Mouse (Mus musculus): ENCODE data around the gene E130309D02Rik.

The E130309D02Rik gene

DNA sequence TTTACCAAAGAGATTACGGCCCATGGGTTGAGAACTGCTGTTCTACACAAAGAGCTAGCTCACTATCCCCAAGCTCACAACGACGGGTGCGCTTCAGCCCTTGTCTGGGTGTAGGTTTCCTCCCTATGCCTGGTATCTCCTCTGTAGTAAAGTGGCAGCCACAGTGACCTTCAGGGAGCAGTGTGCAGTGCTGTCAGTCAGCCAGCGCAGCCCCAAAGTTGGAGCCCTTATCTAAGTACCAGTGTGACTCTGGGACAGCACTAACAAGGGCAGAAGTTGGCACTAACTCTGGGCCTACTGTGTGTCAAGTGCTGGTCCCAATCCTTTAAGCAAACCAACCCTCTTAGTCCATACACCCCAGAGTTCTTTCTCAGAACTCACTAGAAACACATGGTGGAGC, 6.3 kb downstream of the E130309D02Rik start:
- no peak for DNase-seq

DNA sequence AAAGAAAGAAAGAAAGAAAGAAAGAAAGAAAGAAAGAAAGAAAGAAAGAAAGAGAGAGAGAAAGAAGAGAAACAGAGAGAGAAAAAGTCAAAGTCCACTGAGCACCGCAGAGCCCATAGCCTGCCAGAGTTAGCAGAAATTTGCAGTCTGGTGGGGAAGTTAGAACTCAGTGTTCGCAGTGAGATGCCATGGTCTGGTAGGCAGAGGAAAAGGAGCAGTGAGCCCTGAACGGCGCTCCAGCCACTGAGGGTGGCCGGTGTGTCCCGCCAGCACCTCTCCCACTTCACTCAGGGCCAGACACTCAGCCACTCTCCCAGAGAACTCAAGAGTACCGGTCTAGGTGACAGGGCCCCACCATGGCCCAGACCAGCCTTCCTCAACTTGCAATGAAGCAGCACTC, 10.9 kb downstream of the E130309D02Rik start:
- no peak for DNase-seq

DNA sequence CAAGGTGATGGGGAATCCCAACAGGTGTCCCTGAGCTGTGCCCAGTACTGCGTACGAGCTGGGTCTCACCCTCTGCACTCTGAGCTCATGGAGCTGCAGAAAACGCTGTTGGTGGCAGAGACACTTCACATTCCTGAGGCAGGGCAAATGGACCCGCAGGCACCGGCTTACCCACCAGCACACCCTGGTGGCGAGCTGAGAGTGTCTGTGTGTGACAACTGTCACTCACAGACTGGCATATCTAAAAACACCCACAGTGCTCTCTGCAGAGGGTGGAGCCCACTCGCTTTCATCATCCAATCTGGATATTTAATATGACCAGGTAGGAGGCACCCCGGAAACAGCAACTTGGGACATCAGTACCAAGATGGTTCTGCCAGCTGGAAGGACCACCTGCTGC, 13.9 kb downstream of the E130309D02Rik start:
- peak; percentile 56 to 63 for DNase-seq

DNA sequence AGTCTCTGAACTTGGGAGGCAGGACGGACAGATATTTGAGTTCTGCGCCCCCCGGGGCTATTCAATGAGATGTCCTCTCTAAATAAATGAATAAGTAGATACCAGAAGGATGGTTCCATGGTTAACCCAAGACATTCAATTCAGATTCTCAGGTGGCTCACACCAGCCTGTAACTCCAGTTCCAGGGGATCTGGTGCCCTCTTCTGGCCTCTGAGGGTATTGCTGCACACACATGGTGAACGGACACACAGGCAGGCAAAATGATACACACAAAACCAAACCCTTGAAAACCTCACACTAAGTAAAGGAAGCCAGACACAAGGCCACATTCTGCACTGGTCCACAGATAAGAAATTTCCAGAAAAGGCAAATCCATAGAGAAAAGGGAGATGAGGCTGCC, 15.5 kb downstream of the E130309D02Rik start:
- DNase-seq, result peak; percentile 82 to 88

DNA sequence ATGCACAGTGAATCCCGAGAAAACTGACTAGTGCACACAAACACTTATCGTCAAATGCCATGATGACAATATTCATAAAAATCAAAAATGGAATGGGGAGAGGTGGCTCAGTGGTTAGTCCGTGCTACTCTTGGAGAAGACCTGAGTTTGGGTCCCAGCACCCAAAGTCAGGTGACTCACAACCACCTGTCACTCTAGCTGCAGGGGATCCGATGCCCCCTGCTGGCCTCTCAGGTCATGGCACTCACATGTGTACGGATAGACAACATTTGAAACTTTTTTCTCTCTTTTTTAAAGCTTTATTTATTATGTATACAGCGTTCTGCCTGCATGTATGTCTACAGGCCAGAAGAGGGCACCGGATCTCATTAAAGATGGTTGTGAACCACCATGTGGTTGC, 16.8 kb downstream of the E130309D02Rik start:
- DNase-seq, result peak in 1 of 2 experiments; percentile 29

DNA sequence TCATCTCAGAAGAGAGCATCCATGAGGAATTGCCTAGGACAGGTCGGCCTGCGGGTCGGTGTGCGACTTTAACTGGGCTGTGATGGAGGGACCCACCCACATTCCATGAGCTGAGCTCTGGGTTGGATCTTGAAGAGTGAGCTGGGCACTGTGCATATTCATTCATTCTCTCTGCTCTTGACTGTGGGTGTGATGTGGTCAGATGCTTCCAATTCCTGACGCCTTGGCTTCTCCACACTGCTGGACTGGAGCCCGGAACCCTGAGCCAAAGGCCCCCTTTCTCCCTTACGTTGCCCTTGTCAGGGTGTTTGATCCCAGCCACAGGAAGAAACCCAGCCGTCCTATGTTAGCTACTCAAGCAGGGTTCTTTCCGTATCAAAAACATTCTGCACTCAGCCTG, 17.2 kb downstream of the E130309D02Rik start:
- DNase-seq, result peak in 1 of 2 experiments; percentile 32

DNA sequence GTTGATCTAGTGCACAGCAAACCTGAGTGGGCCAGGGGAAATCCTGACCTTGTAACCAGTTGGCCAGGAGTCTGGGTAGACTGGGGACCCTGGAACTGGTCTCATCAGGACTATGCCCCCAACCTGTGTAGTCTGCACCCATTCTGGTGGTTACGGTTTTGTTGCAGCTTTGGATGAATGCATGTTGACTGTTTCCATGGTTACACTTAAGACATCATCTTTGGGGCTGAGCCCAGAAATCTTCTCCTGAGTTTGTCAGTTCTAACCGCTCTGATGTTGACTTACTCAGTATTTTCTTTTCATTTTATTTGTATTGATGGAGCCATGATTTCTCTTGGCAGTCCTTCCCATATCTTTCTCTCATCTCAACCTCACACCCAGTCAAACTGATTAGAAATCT, 19.8 kb downstream of the E130309D02Rik start:
- DNase-seq, result no peak

DNA sequence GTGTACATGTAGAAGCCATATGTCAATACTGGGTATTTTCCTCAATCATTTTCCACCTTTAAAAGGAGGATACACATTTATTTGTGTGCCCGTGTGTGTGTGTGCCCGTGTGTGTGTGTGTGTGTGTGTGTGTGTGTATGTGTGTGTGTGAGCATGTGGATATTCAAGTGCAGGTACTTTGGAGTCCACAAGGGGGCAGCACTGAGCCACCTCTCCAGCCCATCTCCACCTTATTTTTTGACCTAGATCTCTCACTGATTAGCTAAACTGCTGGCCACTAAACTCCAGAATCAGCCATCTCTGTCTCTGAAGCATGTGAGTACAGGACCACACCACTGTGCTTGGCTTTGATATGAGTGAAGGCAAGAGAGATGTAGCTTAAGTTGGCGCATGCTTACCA, 20.3 kb downstream of the E130309D02Rik start:
- DNase-seq, result no peak

DNA sequence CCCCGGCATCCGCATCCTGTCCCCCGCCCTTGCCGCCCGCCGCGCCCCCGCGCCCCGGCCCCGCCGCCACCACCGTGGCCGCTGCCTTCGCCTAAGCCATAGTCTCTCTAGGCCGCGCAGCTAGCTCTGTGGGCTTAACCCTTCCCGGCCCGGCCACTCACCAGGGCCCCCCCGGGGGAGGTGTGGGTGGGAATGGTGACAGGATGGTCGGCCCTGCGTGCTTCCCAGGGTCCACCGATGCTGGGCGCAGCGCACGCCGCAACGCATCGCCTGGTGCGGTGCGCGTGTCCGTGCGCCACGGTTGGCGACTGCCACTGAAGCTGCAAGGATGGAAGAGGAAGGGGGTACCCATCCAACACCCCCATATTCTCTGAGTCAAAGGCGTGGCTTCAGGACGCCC, 21.8 kb downstream of the E130309D02Rik start, which contains the start of gene Zfp853:
Gene Zfp853, minus strand, starts transcription at position 220 of the 400 bp plus-strand sequence.
- peak; percentile 38 to 40 for DNase-seq

DNA sequence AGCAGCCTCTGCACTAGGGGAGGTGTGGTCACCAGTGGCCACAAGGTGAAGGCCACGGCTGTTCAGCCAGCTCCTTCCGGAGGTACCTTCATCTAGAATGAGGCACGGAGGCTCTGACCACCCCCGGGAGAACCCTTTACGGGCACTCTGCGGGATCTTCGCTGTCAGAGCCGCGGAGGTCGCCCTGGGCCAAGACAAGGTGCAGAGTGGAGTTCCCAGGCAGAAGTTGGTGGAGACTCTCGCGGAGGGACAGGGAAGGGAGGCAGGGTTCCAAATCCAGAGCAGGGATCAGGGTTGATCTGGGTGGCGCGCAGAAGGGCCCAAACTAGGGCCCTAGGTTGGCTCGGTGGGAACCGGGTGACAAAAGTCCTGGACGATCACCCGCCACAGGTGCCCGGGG, 22.3 kb downstream of the E130309D02Rik start:
- no peak for DNase-seq

DNA sequence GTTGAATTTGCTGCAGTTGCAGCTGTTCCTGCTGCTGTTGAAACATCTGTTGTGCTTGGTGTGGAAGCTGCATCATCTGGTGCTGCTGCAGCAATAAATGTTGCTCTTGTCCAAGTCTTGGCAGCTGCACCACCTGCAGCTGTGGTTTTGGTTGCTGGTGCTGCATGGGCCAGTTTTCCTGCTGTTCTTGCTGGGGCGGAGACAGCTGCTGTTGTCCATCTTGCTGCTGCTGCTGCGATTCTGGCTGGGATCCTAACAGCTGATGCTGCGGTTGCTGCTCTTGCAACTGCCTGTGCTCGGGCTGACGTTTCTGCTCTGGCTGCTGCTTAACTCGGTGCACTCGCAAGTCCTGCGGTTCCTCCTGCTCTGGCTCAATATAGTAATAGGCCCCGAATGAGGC, 25.9 kb downstream of the E130309D02Rik start:
- no peak for DNase-seq

DNA sequence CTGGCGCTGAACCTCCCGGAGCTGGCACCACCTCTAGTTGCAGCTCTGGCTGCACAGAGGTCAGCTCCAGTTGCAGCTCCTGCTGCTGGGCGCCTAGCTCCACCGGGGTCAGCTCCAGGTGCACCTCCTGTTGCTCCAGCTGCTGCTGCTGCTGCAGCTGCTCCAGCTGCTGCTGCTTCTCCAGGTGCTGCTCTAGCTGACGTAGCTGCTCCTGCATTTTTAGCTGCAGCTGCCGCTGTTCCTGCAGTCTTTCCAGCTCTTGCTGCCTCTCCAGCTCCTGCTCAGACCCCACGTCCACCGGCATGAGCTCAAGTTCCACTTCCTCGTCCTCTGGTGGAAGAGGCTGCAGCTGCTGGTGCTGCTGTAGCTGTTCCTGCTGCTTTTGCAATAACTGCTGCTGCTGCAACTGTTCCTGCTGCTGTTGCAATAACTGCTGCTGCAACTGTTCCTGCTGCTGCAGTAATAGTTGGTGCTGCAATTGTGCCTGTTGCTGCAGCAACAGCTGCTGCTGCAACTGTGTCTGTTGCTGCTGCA, 26.7 kb downstream of the E130309D02Rik start:
- no peak for DNase-seq

DNA sequence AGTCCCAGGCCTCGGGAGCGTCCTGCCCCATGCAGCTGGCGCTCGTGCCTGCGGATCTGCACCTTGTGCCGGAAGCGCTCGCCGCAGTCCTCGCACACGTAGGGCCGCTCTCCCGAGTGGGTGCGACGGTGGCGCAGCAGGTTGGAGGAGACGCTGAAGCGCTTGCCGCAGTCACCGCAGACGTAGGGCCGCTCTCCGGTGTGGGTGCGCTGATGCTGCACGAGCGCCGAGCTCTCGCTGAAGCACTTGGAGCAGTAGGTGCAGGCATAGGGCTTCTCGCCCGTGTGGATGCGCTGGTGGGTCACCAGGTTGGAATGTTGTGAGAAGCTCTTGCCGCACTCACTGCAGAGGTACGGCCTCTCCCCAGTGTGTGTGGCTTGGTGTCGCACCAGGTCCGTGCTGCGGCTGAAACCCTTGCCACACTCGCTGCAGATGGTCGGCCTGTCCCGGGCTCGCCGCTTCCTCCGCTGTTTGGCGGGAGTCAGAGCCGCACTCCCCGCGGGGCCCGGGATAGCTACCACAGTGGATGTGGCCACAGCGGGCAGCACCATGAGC, 27.3 kb downstream of the E130309D02Rik start:
- peak in 1 of 2 experiments; percentile 42 for DNase-seq

DNA sequence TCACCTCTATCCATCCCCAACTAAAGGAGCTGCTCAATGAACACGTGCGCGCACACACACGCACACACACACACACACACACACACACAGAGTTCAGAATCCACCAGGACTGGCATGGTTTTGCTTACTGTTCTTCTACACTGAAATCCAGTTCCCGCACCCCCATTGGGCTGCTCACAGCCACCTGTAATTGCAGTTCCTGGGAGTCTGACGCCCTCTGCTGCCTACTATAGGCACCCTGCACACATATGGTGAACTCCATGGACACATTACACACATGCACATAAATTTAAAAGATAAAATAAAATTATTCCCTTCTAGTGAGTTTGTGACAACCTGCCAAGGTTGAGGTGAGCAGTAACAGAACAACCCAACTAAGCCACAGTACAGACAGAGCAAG, 30.4 kb downstream of the E130309D02Rik start:
- DNase-seq, result peak; percentile 39 to 50

DNA sequence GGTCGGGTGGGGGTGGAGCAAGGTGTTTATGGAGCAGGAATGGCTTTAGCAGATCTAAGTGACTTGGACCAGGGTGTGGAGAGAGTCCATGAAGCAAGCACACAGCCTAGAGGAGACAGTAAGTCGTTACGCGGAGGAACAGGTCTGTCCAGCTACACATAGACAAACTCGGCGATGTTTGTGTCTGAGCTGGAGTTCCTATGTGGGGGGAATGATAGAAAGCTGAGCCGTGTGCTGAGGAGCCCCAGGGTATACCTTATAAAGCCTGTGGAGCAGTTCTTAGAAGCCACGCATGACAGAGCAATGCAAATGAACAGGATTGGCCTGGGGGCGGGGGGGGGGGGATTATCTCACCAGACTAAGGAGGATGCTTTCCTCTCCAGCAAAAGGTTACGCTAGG, 35.9 kb downstream of the E130309D02Rik start:
- DNase-seq, result no peak

DNA sequence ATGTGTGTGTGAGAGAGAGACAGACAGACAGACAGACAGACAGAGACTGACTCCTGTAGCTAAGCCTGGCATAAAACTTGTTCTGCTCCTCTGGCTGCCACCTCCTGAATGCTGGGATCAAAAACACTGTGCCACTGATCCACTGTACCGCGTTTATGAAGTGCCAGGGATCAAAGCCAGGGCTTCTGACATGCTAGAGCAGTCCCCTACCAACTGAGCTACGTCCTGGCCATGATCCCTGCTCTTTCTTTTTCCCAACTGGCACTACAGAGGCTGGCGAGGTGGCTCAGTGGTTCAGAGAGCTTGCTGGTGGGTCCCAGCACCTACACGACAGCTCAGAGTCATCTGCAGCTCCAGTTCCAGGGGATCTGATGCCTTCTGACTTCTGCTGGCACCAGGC, 39.4 kb downstream of the E130309D02Rik start:
- DNase-seq, result peak; percentile 56 to 61

DNA sequence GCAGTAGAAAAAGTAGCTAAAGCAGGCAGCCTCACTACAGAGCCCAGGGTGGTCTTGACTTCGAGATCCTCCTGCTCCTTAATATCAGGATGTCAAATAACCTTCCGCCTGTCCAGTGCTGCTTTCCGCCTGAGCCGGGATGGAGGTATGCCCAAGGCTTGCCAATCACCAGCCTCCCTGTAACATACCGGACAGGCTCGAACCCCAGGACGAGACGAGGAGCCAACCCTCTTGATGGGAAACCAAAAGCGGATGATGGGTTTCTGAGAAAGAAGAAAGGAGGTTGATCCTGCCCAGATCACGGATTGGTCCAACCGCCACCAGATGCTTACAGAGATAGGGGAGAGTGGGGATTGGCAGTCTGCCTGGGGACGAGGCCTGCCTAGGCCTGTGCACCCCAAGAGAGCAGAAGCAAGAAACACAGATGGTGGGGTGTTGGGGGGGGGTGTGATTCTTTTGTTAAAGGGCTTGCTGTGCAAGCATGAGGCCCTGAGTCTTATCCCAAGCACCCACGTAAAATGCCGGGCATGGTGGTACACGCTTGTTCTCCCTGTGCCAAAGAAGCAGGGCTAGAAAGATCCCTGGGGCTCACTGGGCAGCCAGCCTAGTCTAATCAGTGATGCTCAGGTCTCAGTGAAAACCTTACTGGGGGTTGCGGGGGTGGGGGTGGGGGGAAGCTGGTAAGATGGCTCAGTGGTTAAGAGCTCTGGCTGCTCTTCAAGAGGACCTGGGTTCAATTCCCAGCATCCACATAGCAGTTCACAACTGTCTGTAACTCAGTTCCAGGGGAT, 42.4 kb downstream of the E130309D02Rik start:
- peak; percentile 79 to 86 for DNase-seq

DNA sequence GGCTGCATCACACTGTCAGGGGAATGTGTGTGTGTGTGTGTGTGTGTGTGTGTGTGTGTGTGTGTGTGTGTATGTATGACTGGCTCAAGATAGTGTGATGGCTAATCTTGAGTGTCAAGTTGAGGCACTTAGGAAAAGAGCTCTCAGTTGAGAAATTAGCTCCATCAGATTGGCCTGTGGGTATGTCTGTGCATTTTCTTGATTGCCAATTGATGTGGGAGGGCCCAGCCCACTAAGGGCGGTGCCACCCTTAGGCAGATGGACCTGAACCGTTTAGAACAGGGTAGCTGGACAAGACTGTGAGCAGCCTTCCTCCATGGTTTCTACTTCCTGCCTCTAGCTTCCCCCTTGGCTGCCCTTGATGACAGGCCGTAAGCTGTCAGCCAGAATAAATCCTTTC, 43.1 kb downstream of the E130309D02Rik start:
- no peak for DNase-seq

DNA sequence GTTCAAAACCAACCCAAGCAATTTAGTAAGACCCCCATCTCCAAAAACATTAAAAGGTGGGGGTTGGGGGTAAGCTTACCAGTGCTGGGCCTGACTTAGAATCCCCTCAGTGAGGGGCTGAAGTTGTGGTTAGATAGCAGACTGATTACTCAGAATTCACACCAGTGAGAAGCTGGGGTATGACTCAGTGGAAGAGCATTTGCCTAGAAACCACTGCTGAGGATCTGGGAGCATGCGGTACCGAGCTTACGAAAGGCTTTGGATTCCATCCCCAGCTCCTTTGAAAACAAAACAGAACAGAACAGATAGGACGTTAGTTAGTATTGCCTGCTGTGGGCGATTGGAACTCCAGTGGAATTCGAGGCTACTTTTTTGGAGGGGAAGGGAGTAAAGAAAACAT, 43.5 kb downstream of the E130309D02Rik start:
- DNase-seq, result peak in 1 of 2 experiments; percentile 2

DNA sequence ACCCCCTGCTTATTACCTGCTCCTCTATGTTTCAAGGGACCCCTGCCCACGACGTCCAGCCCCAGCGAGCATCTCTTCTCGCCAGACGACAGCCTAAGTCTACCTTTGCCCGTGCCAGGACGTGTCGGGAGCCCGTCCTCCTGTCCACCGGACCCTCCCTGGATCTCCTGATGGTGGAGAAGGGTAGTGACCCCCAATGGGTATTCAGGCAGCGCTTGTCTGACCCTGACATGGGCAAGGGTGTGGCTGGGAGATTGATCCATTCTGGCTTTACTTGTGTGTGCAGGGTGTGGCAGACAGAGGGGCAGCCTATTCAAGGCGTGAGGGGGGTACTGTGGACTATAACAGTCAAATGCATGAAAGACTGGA, 45.0 kb downstream of the E130309D02Rik start:
- no peak for DNase-seq

DNA sequence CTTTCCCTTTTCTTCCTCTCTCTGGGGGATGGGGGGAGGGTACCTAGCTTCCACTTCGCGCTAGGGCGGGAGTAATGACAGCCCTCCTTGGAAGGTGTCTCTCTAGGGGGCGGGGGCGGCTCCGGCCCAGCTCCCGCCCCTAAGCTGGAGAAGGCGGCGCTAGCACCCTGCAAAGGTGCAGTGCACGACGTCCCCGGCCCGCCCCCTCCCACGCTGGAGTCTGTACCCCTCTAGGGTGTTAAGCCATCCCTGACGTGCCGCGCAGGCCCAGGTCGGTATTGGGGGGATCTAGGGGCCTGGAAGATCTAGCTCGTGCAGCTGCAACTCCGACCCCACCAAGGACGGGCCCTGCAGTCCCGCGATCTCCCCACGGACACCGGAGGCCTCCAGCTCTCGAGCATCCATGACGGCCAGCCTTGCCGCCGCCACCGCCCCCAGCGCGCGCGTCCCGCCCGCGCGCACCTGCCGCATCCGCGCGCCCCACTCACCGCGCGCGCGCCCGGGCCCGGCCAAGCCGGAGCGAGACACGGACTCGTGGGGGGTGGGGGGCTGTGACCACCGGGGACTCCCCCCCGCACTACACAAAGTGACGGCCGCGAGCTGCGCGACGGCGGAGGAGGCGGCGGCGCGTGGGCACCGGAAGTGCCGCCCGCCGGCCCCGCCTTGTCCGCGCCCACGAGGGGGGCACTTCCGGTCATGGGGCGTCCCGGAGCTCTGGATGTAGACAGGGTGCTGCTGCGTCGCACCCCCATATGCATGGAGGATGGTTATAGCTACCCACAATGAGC, 45.6 kb downstream of the E130309D02Rik start, which contains the start of gene Zfp316:
Gene Zfp316, minus strand, starts transcription at position 660 of the 788 bp plus-strand sequence.
- DNase-seq, result peak; percentile 90

DNA sequence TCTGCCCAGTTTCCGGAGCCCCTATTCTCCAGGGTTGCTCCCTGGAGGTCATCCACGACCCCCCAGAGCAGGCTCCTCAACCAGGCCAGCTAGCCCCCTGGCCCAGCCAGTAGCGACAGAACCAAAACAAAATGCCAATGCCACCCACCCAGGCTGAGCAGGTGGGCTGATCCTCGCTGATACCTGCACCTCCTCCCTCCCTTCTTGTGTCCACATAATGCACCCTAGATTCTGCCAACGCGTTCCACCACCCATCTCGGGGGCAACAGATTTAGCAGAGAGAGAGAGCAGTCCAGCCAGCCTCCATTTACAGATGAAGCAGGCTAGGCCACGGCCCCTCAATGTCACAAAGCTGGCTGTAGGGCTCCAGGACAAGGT, 46.2 kb downstream of the E130309D02Rik start:
- DNase-seq, result no peak

DNA sequence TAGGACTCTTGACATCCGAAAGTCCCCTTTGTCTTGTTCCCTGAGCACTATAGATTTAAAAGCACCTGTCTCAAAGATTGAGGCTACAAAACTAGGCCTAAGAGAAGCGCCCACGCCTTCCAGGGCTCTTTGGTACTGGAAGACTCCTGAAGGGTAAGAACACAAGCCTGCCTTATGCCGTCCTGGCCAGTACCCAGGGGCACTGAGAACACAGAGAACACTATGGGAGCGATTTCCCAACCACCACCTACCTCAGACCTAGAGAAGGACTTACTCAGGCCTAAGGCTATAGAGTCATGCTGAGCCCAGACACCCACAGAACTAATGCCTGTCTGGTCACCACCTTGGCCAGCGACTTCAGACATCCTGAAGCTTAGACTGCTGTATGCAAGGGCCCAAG, 48.4 kb downstream of the E130309D02Rik start:
- DNase-seq, result no peak

Measured in cerebellum, postnatal 10 days (tissue).